Mouse (Mus musculus) hindbrain, embryonic 12.5 days (tissue): ENCODE data around the gene Spag5. TPM values are rescaled to one million over a fixed set of nuclear protein-coding genes. Genes with fewer than 3 reads are reported as not detected.

Source experiments
- ATAC-seq: fragments of 200-750 bp; cut with Nextera tagmentation; 2 replicates; pipeline ENCODE4 v1.8.0; 2017; ENCODE audit warnings: moderate TSS enrichment; ENCODE audit not compliant: low FRiP score
- H3K27ac ChIP-seq: fragments of 300-500 bp; sonication (generic); 2 replicates; pipeline ENCODE4 v1.5.1; 2016; ENCODE audit warnings: mild to moderate bottlenecking
- H3K27me3 ChIP-seq: fragments of 300-500 bp; sonication (generic); 2 replicates; pipeline ENCODE4 v1.6.1; 2016; ENCODE audit warnings: mild to moderate bottlenecking
- H3K36me3 ChIP-seq: fragments of 300-500 bp; sonication (generic); 2 replicates; pipeline ENCODE4 v1.6.1; 2016; ENCODE audit warnings: mild to moderate bottlenecking
- H3K4me1 ChIP-seq: fragments of 300-500 bp; sonication (generic); 2 replicates; pipeline ENCODE4 v1.6.1; 2016
- H3K4me2 ChIP-seq: fragments of 300-500 bp; sonication (generic); replicated peaks from 2 replicates; pipeline ENCODE4 v1.6.1; 2016; ENCODE audit warnings: mild to moderate bottlenecking
- H3K4me3 ChIP-seq: fragments of 300-500 bp; sonication (generic); 2 replicates; pipeline ENCODE4 v1.5.1; 2016; ENCODE audit warnings: mild to moderate bottlenecking
- H3K9ac ChIP-seq: fragments of 300-500 bp; sonication (generic); 2 replicates; pipeline ENCODE4 v1.6.1; 2016; ENCODE audit warnings: mild to moderate bottlenecking, moderate library complexity
- H3K9me3 ChIP-seq: fragments of 300-500 bp; sonication (generic); replicated peaks from 2 replicates; pipeline ENCODE4 v1.6.1; 2016; ENCODE audit warnings: mild to moderate bottlenecking
- WGBS: fragments of 180-500 bp; shearing (Covaris S2); methylation state at CpG from one replicate; pipeline ENCODE4 v1.1.7; 2016; 5-methylcytosine and 5-hydroxymethylcytosine counted together
- polyA plus RNA-seq: library from polyadenylated mRNA; unstranded; fragments of >200 nt; fragmentation: Nextera tagmentation; extraction: Ambion mirVana; gene quantifications from 2 replicates; pipeline ENCODE4 v1.2.1, GENCODE M21; 2016

Spag5 gene
- polyA plus RNA-seq, 1 experiment from 2014 or later = 35.9 TPM

GRCm38 (mm10) chr11:78324965-78325364, 23.6 kb downstream of the Spag5 start:
- H3K36me3 ChIP-seq = peaks cover 23% of the 10 kb centered on the region
- no peak overlapping the region for H3K9ac ChIP-seq
- WGBS = 96% methylated on average over 12 of the region's 12 CpGs
- H3K27me3 ChIP-seq = no peaks in the 10 kb centered on the region
- H3K27ac ChIP-seq = no peak overlapping the region
- H3K9me3 ChIP-seq = no peaks in the 10 kb centered on the region
- no peak overlapping the region for H3K4me3 ChIP-seq
- H3K4me2 ChIP-seq = 0 out of 2 replicates have a peak overlapping the region, but pooled peaks have one; percentile 4
- peaks cover 20% of the 10 kb centered on the region for H3K4me1 ChIP-seq
- ATAC-seq = no peak

- no peaks in the 10 kb centered on the region for H3K27me3 ChIP-seq
- no peak overlapping the region for H3K4me2 ChIP-seq
- WGBS = 89% methylated on average over 4 of the region's 4 CpGs
- H3K36me3 ChIP-seq = peaks cover 7% of the 10 kb centered on the region
- peaks cover 20% of the 10 kb centered on the region for H3K4me1 ChIP-seq
- no peak overlapping the region for H3K4me3 ChIP-seq
- H3K9me3 ChIP-seq = no peaks in the 10 kb centered on the region
- ATAC-seq = no peak
- H3K9ac ChIP-seq = no peak overlapping the region
- H3K27ac ChIP-seq = no peak overlapping the region
Measured at GRCm38 (mm10) chr11:78327215-78327614, 25.9 kb downstream of the Spag5 start.

GRCm38 (mm10) chr11:78327634-78328511, 26.5 kb downstream of the Spag5 start, which contains the start of gene Pigs:
Gene Pigs, plus strand, starts transcription at chr11:78328415.
- H3K4me2 ChIP-seq = peak within 1 kb of the TSS; percentile 95
- peak within 1 kb of the TSS; percentile 84 for H3K9ac ChIP-seq
- WGBS = 13% methylated on average over 36 of the region's 37 CpGs
- H3K4me3 ChIP-seq = peak within 1 kb of the TSS; percentile 92
- 0 out of 2 replicates have a peak within 1 kb of the TSS, but pooled peaks have one; percentile 17 for H3K27ac ChIP-seq
- no peaks in the 10 kb centered on the region for H3K27me3 ChIP-seq
- H3K36me3 ChIP-seq = peaks cover 8% of the 10 kb centered on the region
- no peaks in the 10 kb centered on the region for H3K9me3 ChIP-seq
- peak; percentile 93 for ATAC-seq
- H3K4me1 ChIP-seq = peaks cover 14% of the 10 kb centered on the region

- Histone ChIP-seq H3K9ac (peak overlapping the region; percentile 84), H3K36me3 (peaks cover 15% of the 10 kb centered on the region), H3K27ac (0 out of 2 replicates have a peak overlapping the region, but pooled peaks have one; percentile 17), H3K9me3 (no peaks in the 10 kb centered on the region), H3K27me3 (no peaks in the 10 kb centered on the region), H3K4me3 (peak overlapping the region; percentile 92), H3K4me1 (peaks cover 11% of the 10 kb centered on the region), H3K4me2 (peak overlapping the region; percentile 95)
- ATAC-seq = peak; percentile 68
- under 1% methylated on average over 40 of the region's 41 CpGs for WGBS
Measured at GRCm38 (mm10) chr11:78328512-78329056, 27.3 kb downstream of the Spag5 start.

GRCm38 (mm10) chr11:78332676-78333075, 31.3 kb downstream of the Spag5 start:
- 96% methylated on average over 12 of the region's 12 CpGs for WGBS
- no peak overlapping the region for H3K9ac ChIP-seq
- H3K4me2 ChIP-seq = no peak overlapping the region
- H3K4me3 ChIP-seq = no peak overlapping the region
- no peaks in the 10 kb centered on the region for H3K27me3 ChIP-seq
- H3K4me1 ChIP-seq = peaks cover 11% of the 10 kb centered on the region
- ATAC-seq = no peak
- peaks cover 42% of the 10 kb centered on the region for H3K36me3 ChIP-seq
- H3K27ac ChIP-seq = no peak overlapping the region
- no peaks in the 10 kb centered on the region for H3K9me3 ChIP-seq

- H3K9ac ChIP-seq = no peak overlapping the region
- peaks cover 53% of the 10 kb centered on the region for H3K36me3 ChIP-seq
- WGBS = 89% methylated on average over 5 of the region's 5 CpGs
- H3K27me3 ChIP-seq = no peaks in the 10 kb centered on the region
- no peak overlapping the region for H3K4me2 ChIP-seq
- no peak overlapping the region for H3K4me3 ChIP-seq
- no peaks in the 10 kb centered on the region for H3K9me3 ChIP-seq
- peaks cover 8% of the 10 kb centered on the region for H3K4me1 ChIP-seq
- no peak for ATAC-seq
- H3K27ac ChIP-seq = no peak overlapping the region
Measured at GRCm38 (mm10) chr11:78333992-78334391, 32.7 kb downstream of the Spag5 start.

GRCm38 (mm10) chr11:78337040-78337439, 35.7 kb downstream of the Spag5 start:
- no peak for ATAC-seq
- Histone ChIP-seq H3K27ac (no peak overlapping the region), H3K9ac (no peak overlapping the region), H3K36me3 (peaks cover 76% of the 10 kb centered on the region), H3K4me3 (no peak overlapping the region), H3K27me3 (no peaks in the 10 kb centered on the region), H3K9me3 (no peaks in the 10 kb centered on the region), H3K4me1 (no peaks in the 10 kb centered on the region), H3K4me2 (no peak overlapping the region)
- WGBS = 96% methylated on average over 8 of the region's 8 CpGs

- H3K36me3 ChIP-seq = peaks cover 41% of the 10 kb centered on the region
- H3K27ac ChIP-seq = no peak overlapping the region
- ATAC-seq = no peak
- H3K9me3 ChIP-seq = no peaks in the 10 kb centered on the region
- H3K4me2 ChIP-seq = no peak overlapping the region
- 82% methylated on average over 12 of the region's 12 CpGs for WGBS
- no peaks in the 10 kb centered on the region for H3K27me3 ChIP-seq
- H3K4me3 ChIP-seq = no peak overlapping the region
- H3K9ac ChIP-seq = no peak overlapping the region
- H3K4me1 ChIP-seq = peaks cover 28% of the 10 kb centered on the region
Measured at GRCm38 (mm10) chr11:78341702-78342101, 40.4 kb downstream of the Spag5 start.

- Histone ChIP-seq H3K36me3 (peaks cover 38% of the 10 kb centered on the region), H3K27me3 (no peaks in the 10 kb centered on the region), H3K9ac (peak within 1 kb of the TSS; percentile 94), H3K4me2 (peak within 1 kb of the TSS; percentile 79), H3K4me1 (peaks cover 36% of the 10 kb centered on the region), H3K27ac (peak within 1 kb of the TSS; percentile 94), H3K9me3 (no peaks in the 10 kb centered on the region), H3K4me3 (peak within 1 kb of the TSS; percentile 89)
- WGBS = 2% methylated on average over 46 of the region's 66 CpGs
- ATAC-seq = peak; percentile 79
Measured at GRCm38 (mm10) chr11:78343381-78344327, 42.3 kb downstream of the Spag5 start, which contains the start of gene Unc119. Gene Unc119, plus strand, starts transcription at chr11:78343482.

- 83% methylated on average over 6 of the region's 6 CpGs for WGBS
- peaks cover 36% of the 10 kb centered on the region for H3K4me1 ChIP-seq
- H3K27me3 ChIP-seq = no peaks in the 10 kb centered on the region
- peaks cover 38% of the 10 kb centered on the region for H3K36me3 ChIP-seq
- H3K9me3 ChIP-seq = no peaks in the 10 kb centered on the region
- H3K4me2 ChIP-seq = peak overlapping the region; percentile 79
- H3K27ac ChIP-seq = peak overlapping the region; percentile 94
- H3K4me3 ChIP-seq = peak overlapping the region; percentile 89
- no peak for ATAC-seq
- H3K9ac ChIP-seq = peak overlapping the region; percentile 94
Measured at GRCm38 (mm10) chr11:78344328-78344889, 43.1 kb downstream of the Spag5 start.

GRCm38 (mm10) chr11:78344890-78345715, 43.8 kb downstream of the Spag5 start:
- Histone ChIP-seq H3K4me2 (peak overlapping the region; percentile 79), H3K9ac (peak overlapping the region; percentile 29; the same call in 1 of the 2 replicates), H3K4me1 (peaks cover 39% of the 10 kb centered on the region), H3K27me3 (no peaks in the 10 kb centered on the region), H3K27ac (no peak overlapping the region), H3K4me3 (0 out of 2 replicates have a peak overlapping the region, but pooled peaks have one; percentile 89), H3K9me3 (no peaks in the 10 kb centered on the region), H3K36me3 (peaks cover 39% of the 10 kb centered on the region)
- ATAC-seq = no peak
- WGBS = 63% methylated on average over 8 of the region's 8 CpGs
